Mouse (Mus musculus): Measurements from ENCODE around the gene Gga3.

Gene Gga3

DNA sequence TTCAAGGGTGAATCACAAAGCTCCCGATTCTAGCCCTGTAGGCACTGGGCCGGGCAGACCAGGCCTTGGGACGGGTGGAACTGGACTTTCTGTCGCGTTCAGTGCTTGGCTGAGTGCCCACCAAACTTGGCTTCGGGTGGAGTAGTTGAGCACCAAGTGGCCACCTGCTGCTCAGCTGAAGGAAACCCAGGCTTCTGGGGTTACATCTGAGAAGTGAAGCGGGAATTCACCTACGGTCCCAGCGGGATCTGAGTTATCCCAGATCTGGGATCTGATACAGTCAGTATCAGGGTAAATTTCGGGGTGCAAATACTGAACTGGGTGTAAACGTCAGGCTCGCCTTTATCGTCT is 8.2 kb upstream of the Gga3 start:
- DNase-seq: peak; percentile 91

DNA sequence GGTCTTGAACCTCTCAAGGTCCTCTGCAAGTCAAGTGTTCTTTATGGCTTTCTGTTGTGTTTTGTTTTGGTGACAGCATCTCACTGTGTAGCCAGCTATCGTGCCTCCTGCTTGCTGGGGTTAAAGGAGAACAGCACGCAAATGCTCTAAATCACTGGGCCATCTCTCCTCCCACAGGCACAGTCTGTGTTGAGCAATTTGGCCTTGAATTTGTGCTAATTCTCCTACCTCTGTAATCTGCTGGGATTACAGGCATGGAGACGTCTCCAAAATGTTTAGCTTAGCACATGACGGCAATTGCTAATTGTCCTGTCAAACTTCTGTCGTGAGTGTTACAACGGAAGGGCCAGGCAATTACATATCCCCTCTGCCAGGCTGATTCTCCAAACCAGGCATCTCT is 7.3 kb upstream of the Gga3 start:
- no peak for DNase-seq

DNA sequence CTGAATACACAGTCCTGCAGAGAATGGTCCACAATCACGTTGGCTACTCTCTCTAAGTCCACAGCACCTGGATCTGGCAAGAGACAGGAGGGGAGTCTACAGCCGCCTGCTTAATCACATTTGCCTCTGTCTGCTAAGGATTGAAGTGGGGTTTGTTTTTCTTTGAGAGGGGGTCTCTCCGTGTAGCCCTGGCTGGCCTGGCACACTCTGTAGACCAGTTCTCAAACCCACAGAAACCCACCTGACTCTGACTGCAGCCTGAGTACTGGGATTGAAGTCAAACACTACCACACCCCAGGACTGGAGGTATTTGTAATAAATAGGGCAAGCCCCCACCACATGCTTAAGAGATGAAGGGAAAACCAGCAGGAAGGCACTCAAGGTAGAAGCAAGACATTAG is 5.7 kb upstream of the Gga3 start:
- no peak for DNase-seq

DNA sequence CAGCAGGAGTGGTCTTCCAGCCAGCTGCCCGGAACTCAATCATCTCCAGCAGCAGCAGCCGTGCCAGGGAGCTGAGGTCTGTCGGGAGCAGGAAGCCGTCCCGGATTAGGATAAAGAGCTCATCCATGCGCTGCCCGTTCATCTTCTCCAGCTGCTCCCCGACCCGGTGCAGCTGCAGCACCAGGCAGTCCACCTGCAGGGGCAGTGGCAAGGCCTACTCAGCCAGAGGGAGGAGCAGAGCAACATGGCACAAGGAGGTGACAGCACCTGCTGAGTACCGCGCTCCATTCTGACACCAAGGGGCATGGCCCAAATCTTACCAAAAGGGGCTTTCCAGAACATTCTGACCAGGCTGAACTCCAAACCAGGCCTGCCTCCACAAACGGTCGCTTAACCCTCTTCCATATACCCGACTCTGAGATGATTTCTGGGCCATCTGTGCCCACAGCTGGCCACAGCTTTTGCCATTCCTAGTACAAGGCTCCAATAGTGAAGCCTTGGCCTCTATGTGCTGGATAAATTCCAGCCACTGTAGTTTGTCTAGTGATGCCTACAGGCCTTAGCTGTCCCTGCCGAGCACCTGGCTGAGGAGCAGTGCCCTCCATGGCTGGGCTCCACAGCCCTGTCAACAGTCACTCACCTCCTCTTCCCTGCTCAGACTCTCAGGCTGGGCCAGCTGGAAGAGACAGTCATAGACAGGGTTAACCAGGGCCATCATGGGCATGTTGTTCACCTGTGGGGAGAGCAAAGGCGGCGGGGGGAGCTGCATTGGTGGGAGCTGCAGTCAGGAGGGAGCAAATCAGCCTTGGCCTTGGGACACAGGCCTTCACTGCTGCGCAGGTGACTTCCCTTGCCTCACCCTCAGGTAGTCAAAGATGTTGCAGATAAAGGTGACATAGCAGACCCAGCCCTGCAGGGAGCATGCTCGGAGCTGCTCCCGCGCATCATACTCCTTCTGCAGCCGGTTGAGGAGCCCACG is 4.9 kb upstream of the Gga3 start:
- DNase-seq: no peak

DNA sequence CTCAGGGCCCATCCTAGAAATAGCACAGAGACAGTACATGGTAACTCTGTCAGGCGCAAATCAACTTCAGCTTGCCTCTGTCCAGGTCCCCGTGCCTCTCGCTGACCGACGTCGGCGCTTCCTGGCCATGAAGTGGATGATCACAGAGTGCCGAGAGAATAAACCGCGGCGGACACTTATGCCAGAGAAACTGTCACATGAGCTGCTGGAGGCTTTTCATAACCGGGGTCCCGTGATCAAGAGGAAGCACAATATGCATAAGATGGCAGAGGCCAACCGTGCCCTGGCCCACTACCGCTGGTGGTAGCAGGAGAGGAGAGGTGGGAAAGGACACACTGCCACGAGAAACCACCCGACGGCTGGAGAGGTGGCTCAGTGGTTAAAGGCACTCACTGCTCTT is 2.9 kb upstream of the Gga3 start:
- no peak for DNase-seq

DNA sequence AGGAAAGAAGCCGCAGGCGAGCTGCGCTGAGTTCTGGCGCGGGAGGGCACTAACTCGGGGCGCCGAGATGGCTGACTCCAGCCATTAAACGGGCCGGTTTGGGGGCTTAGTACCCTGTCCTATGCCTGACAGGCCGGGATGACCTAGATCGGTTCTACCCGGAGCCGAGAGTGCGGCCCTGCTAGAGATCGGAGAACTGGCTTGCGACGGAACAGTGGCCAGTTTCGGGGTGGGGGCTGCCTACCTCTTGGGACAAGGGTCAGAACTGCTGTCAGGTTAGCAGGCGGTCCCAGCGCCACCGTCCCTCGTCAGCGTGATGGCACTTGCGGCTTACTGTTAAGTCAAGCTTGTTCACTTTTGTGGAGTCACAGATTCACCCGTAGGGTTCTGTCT is 449 bp upstream of the Gga3 start:
- DNase-seq: no peak

DNA sequence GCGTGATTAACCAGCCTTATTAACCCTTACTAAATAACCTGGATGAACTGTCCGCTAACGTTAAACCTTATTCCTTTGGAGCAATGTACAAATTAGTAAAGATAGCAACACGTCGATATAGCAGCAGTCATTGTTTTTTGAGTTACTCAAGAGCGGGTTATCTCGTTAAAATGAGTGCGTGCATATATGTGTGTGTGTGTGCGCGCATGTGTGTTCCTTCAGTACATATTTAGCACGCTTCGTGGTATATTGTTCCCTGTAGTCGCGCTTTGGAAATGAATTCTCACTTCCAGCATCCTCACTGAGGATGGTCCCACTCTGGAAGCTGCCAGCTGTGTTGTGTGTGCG is 749 bp downstream of the Gga3 start:
- DNase-seq: no peak

DNA sequence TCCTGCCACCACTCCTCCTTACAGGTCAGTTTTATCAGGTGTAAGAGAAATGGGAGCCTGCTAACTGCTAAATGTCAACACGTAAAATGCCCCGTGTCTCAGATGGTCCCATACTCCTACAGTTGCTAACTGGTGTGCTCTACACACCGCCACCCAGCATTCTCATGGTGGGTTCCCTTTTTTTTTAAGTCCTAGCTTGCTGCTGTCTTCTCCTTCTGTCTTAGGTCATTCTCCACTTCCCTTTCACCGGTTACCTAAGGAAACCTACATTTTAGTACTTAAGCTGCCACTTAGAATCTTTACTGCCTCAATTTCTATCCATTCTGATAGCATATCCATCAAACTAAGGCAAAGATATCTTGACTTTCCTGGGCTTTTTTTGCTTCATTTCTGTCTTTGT is 2.7 kb downstream of the Gga3 start:
- no peak for DNase-seq

DNA sequence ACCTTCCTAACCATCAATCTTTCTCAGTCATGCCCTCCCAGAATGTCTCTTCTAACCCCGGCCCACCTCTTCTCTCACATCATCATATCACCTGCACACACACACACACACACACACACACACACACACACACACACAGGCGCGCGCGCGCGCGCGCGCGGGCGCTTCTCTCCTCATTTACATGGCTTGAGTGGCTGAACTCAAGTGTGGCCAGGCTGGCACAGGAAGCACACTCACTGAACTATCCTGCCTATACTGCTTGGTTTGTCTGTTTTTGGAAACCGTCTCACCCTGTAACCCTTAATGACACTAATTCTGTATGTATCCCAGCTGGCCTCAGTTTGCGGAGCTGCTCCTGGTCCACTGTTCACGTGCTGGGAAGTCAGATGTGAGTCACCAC is 3.1 kb downstream of the Gga3 start:
- no peak for DNase-seq

DNA sequence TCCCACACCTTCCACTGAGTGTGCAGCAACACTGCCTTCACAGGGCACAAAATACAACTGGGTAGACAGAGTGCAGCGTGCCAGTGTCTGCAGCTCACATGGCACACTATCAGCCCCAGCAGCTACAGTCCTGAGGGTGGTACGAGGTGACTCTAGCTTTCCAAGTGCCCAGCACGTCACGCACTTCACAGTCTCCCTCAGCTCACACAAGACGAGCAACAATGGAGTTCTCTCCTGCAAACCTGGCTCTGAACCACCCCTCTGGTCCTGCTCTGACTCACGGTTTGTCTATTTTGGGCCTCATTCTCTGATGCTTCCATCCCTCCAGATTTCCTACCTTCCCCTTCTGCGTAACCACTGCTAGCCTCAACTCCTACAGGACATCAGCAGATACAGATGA is 4.1 kb downstream of the Gga3 start:
- DNase-seq: no peak

DNA sequence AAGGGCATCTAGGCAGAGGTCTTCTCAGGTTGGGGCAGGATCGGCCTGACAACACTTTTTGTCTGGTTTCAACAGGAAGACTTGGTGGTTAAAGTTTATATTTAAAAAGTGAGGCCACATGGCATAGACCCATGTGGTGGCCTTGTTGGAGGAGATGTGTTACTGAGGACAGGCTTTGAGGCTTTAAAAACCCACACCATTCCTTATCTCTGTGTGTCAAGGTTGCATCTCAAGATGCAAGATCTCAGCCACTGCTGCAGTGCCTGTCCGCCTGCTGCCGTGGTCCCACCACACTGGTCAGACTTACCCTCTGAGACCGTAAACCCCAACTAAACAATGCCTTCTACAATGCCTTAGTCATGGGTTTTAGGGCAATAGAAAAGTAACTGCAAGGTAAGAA is 5.5 kb downstream of the Gga3 start:
- DNase-seq: no peak

DNA sequence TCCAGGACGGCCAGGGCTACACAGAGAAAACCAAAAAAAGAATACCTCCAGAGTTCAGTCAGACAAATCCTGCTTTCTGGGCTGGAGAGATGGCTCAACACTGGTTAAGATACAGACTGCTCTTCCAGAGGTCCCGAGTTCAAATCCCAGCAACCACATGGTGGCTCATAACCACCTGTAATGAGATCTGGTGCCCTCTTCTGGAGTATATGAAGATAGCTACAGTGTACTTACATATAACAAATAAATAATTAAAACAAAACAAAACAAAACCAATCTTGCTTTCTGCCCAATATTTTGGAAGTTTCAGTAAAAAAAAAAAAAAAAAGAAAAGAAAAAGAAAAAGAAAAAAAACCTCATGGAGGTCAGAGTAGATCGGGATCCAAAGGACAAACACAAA is 8.6 kb downstream of the Gga3 start:
- DNase-seq: no peak

DNA sequence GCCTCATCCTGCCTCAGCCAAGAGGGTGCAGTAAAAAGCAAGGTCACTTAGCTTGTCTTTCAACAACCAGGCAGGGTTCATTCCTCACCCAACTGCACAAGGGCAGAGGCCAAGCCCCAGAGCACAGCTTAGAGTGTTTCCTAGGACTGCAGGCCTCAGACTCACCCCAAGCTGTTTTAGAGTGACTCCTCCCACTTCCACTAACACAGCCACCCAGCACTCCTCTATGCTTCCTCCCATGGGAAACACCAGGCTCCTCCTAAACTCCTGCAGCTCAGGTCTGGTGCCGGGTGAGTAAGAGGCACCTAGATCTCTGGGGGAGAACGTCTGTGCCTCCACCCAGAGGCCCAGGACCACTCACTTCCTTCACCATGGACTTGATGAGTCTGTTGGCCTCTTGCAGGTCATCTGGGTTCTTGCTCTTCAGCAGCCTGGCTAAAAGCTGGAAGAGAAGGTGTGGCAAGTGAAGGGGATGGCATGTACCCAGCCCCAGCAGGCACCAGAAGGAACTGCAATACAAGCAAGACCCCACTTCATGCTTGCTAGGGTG is 13.2 kb downstream of the Gga3 start:
- DNase-seq: no peak

DNA sequence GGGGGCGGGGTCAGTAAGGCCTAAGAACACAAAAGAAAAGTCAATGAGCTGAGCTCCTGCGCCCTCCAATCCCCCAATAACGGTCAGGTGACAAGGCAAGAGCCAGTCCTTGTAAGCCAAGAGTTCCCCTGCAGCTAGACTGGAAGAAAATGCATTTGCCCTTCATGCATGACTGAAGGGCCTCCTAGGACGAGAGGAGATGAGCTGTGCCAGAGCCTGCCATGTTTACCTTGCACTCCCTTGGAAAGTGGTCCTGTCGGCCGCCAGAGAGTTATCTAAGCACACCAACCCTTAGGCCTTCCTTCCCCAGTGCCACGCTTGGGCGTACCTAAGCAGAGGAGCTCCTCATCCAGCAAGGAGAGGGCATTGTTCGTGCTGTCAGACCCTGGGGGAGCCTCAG is 15.9 kb downstream of the Gga3 start:
- no peak for DNase-seq

DNA sequence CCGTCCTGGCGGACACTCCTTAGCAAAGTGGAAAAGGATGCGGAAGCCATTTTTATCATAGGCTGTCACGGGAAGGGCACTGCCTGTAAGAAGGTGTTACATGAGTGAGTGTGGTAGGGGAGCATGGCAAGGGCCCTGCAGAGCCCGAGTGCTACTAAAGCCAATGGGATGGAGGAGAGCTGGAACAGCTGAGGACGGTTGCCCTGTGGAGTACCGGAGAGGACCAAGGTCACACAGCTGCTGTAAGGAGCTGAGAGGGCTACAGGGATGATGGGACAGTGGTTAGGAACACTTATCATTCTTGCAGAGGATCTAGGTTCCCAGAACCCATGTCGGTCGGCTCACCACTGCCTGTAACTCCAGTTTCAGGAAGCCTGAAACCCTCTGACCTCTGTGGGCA is 17.4 kb downstream of the Gga3 start:
- DNase-seq: no peak

DNA sequence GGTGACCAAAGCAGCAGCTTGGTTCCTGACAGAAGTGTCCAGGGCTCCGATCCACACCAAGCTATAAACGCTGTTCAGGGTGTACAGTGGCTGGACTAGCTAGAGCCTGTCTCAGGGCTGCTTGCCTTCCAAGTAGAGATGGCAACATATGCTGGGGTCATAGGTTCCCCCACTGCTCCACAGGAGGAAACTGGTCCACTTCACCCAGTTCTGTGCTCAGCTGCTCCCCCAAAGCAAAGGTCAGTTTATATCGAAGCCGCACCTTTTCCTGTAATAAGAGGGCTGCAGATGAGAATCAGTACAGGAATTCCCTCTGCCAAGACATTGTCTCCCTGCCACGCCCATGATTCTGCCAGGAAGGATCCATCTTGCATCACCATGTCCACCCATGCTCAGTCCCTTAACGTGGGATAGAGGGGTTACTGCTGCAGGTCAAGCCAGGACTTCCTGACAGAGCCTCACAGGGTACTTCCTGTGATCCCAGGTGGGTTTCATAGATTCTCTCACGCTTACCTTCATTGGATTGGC is 18.2 kb downstream of the Gga3 start:
- DNase-seq: no peak

DNA sequence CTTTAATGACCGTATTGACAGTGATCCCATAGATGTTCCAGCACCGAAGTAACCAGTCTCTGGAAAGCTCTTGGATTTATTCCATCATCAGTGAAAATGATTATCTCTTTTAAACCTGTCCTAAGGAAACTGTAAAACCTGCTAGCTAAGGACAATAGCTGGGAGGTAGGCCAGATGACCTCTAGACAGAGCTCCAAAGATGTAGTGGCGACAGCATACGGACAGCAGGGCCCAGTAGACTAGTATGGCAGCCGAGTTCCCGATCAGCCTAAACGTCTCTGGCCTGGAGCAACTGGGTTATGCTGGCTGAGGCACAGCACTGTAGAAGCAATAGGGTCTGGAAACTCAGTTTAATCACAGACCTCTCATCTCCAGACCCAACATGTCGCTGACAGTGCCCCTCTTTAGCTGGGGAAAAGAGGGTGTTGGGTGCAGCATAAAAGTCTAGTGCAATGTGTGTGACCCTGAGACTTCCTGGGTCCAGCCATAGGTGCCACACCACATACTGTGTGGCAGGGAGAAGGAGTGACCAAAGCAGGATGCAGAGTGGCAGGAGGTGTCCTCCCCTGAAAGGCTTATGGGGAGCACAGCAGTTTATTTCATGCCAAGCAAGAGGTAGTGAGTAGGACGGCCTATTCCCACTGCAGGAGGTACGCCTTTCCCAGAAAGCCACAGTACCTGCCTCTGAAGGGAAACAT is 19.3 kb downstream of the Gga3 start:
- no peak for DNase-seq

DNA sequence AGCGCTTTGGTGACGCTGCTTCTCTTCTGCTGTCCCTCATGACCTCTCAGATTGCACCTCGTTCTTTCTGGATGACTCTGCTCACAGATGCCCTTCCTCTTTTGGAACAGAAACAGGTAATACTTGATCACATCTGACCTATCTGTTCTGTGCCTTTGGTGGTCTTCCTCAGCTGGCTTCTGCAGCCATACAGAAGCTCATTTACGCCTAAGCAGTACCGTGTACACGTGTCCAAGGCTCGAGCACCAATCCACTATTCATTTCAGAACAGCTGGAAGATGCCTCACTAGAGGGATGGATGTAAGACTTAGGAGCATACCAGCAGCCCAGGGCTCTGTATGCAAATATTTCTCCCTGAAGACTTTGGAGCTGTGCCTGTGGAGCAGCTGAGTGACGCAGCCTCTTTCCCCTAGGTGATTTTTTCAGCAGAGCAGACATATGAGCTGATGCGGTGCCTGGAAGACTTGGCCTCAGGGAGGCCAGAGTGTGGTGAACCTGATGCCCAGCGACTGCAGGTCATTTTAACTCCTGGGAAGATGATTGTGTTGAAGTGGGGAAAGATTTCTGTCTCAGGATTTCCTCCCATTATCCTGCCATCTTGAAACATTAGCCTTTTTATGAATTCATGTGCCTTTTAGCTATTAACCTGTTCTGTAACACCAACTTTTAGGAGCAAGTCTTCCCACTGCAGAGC is 20.8 kb downstream of the Gga3 start:
- DNase-seq: no peak

DNA sequence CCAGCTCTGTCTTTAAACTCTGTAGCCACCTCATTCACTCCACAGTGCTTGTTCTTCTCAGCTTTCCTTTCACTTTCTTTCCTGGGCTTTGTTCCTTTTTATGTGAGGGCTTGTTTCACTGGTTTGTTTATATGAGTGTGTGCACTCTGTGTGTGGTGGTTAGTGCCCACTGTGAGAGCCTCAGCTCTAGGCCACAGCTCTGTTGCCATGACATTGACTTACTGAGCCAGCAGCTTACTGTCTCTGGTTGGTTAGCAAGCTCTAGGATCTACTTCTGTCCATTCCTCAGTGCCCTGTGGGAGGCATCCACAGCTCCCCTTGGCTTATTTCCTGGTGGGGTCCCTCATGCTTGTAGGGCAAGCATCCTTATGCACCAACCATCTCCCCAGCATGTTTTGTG is 24.8 kb downstream of the Gga3 start:
- DNase-seq: no peak

DNA sequence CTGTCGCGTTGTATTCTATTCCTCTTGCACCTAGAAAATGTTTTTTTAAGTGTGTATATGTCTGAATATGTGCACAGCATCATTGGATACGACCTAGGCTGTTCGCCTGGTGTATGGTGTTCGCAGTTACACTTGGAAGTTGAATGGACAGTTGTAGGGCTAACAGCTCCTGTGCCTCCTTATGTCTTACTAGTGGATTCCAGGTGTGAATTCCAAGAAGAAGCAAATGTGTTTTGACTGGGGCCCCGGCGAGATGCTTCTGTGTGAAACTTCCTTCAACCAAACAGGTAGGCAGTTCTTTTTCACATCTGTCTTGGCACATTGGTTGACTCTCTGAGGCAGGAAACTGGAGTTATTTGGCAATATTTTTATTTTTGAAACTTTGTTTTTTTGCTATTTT is 38.9 kb downstream of the Gga3 start:
- DNase-seq: no peak

DNA sequence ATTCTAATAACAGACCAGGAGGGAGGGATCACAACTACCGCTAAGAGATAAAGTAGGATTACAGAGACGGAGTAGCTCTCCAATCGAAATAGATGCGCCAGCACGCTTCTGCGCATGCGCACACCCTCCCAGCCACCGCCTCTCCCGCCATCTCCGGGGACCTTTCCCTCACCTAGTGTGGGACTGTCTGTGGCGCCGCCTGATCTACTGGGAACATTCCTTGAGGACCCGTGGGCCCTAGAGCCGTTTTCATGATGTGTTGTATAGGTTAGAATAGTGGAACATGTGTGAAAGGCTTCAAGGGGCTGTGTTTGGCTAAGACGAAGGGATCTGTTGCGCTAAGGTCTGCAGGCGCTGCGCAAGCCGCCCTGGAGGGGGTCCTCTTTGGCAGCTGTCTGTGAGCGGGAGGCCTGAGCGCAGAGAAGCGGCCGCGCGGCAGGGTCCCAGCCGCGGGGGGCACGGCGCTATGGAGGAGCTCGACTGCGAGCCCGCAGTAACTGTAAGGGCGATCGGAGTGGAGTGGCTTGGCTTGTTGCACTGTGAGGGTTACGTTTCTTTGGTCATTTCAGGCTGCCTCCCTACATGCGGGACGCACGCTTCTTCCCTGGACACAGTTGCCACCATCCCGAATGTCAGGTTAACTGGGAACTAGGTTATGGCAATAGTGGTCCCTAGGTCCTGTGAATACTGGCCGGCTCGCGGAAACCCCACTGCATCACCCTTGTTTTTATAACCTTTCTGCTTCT is 39.6 kb downstream of the Gga3 start, which contains the start of gene Nup85:
TSS of gene Nup85 (plus strand) at position 371 of the 746 bp plus-strand sequence.
- DNase-seq: peak; percentile 99

DNA sequence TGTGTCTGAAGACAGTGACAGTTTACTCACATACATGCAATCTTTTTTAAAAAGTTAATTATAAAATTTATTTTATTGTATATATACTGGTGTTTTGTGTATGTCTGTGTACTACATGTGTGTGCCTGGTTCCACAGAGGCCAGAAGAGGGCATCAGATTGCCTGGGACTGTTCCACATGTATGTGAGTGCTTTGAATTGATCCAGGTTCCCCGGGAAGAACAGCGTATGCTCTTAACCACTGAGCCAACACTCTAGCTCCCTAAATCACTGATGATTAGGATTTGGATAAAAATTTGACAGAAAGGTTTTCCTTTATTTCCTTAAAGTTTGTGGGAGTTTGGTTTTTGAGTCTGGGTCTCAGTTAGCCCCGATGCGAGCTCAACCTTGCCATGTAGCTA is 40.4 kb downstream of the Gga3 start:
- no peak for DNase-seq

DNA sequence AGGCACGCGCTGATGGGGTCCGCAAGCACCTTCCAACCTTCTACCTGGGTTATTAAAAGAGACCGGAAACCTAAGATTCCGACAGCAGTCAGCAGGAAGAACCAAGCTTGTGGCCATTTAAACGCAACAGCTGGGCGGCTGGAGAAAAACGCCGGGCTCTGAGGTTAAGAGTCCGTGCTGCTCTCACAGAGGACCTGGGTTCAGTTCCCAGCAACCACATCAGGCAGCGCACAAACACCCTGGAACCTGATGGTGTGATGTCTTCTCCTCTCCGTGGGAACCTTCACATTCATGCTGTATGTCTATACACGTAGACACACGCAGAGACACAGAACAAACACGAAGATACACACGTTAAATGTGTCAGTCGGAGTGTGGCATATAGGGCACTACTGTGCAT is 48.1 kb downstream of the Gga3 start:
- DNase-seq: no peak

Measured in kidney, postnatal 10 days (tissue).